Mouse (Mus musculus): ENCODE results near the gene Dctn1. TPM values are rescaled to one million over a fixed set of nuclear protein-coding genes. Genes with fewer than 3 reads are reported as not detected.

Gene Dctn1
- 76.7 and 83.1 TPM in 2 replicates for polyA plus RNA-seq (2012; rRNA removed)

DNA sequence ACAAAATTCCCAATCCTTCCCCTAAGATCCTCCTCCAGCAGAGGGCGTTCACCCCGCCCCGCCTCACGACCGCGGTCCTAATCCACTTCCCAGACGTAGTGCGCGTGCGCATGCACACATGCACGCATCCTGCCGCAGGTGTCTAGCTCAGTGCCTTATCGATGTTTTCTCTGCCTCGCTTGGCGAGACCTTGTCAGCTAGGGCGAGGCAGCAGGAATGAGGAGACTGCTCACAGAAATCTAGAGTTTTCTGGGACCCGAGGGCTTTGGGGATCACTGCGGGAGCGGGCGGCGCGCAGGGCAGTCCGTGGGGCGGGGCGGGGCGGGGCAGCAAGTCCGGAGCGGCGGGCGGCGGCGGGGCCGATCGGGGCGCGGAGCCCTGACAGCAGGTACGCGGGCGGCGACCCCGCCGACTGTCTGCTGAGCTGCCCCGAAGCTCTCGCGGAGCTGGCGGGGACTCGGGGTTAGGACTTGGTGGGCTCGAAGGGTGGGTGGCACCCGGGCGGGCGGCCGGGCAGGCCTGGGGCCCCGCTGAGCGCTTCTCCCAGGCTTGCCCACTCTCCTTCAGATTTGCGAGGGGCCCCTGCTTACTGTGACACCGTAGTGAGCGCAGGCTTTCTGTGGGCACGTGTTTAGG lies at the start of gene Dctn1:
Dctn1 (plus strand) TSS at position 314 of the 636 bp plus-strand sequence.

DNA sequence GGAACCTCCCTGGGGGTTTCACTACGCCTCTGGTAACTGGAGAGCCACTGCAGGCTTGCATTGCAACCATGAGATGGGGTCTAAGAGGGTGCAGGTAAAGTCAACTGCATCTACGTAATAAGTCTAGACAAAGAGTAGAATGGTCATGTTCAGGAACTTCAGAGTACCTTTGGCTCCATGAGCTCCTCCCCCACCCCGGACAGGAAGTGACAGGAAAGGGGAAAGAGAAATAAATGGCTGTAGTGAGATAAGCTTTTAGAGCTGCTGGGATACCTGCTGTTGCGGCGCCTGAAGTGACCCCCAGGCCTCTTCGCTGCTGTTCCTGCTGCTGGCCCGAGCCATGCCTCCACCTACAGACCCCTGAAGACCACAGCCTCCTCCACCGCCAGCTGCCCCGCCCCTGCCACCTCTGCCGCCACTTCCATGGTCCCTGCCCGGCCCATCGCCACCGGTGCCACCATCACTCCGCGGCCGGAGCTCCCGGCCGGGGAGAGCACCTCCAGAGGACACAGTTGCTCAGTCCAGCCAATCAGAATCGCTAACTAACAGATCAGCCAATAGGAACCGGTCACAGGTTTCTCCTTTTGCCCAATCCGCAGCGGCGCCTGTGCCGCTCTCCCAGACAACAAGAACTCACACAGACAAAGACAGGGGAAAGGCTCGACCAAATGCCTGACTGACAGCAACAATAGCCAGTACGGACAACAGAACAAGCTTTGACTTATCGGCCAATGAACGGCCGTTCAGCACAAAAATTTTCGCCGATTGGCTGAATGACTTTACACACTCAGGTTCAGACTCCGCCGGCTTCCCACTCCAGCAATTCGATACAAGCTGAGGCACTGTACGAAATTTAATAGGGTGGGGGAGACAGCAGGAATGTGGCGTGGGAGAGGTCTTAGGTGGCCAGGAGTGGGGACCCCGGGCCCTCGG lies 44.5 kb upstream of the Dctn1 start, which contains the start of gene Wbp1:
Wbp1 (minus strand) TSS at position 630 of the 933 bp plus-strand sequence.

DNA sequence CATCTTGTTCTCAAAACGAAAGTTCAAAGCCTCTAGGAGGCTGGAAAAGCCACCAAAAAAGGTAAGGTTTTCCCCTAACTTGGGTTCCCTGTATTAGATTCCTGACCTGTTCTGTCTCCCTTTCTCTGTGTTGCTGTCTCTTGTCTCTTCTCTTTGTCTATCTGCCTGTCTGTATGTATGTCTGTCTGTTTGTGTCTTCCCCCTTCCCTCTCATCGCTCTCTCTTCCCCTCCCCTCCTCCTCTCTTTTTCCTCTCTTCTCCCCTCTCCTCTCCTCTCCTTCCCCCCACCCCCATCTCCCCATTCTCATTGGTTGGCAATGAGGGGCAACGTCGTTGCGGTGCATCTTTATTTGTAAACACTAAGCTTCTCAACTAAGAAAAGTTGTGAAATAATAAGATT lies 40.4 kb upstream of the Dctn1 start, which contains the start of gene Ino80b:
Ino80b (minus strand) TSS at position 101 of the 400 bp plus-strand sequence.

DNA sequence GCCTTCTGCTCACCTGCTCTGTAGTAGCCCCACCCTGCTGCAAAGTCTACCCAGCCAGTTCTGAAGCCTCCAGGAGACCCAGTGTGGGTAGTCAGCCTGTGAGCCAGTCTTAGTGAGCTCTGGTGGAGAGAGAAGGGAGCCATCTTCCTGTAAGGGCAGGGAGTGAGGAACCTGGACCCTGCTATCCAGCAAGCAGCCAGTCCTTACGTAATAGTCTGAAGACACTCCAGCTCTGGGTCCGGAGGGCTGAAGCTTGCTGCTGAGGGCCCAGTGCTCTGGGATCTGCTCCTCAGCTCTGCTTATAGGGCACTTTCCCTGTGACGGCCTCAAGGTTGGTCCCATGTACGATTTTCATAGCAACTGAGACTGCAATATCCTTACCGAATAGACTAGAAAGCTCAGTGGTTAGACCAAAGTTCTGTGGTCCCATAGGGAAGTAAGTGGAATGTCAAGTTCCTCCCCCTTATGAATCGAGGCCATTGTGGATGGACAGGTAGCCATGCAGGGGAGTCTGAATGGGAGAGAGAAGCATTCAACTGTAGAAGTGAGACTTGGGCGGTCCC lies 30.7 kb upstream of the Dctn1 start, which contains the start of gene Rtkn:
Rtkn (plus strand) TSS at position 513 of the 563 bp plus-strand sequence.

DNA sequence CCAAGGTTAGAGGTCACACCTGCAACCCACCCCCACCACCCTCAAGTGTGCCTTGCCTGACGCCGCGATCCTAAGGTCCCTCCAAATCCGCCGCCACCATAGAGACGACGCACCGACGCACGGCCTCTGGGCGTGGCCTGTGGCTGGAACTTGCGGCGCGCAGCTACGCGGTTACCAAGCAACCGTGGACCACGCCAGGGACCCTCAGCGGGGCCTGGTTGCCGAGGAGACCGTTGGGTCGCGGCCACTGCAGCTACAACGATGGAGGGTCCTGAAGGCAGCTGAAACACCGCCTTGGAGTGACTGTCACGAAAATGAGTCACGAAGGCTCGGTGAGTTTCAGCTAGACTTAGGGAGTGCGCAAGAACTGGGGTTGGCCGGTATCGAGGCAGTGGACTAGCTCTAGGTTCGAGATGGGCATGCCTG lies 9.4 kb upstream of the Dctn1 start, which contains the start of the genes Wdr54 and 1700003E16Rik:
Wdr54 (minus strand) TSS at position 139 of the 426 bp plus-strand sequence.
1700003E16Rik (plus strand) TSS at position 146 of the 426 bp plus-strand sequence.

DNA sequence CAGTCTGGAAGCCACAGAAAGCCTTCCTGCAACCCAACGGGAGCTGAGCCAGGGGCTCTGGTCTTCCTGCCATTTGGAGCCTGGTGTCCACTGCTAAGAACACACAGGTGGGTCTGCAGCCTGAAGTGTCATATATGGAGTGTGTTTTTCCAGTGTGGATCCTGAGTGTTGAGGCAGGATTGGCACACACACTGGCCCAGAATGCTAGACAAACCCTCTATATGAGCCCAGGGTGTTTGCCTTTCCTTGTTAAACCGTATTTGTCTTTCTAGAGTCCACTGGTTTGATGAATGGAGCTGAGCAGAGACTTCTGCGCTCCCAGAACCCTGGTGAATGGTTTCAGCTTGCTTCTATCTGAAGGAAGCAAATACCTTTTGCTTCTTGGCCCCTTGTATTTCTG lies 54.1 kb downstream of the Dctn1 start, which contains the start of gene Slc4a5:
Slc4a5 (plus strand) TSS at position 15 of the 400 bp plus-strand sequence.

Other genes starting within 250 kb of the Dctn1 start
- 0.32 and 0.38 TPM in 2 replicates for gene Sema4f, start 226.2 kb upstream of the Dctn1 start, polyA plus RNA-seq (2012; rRNA removed)
- 0.03 and 0.12 TPM in 2 replicates for gene M1ap, start 219.0 kb upstream of the Dctn1 start, polyA plus RNA-seq (2012; rRNA removed)
- gene Dok1, start 132.4 kb upstream of the Dctn1 start, polyA plus RNA-seq (2012; rRNA removed): 4.3 and 6.4 TPM in 2 replicates
- 2.0 and 2.8 TPM in 2 replicates for gene Loxl3, start 131.7 kb upstream of the Dctn1 start, polyA plus RNA-seq (2012; rRNA removed)
- 333 and 519 TPM in 2 replicates for gene Aup1, start 111.4 kb upstream of the Dctn1 start, polyA plus RNA-seq (2012; rRNA removed)
- gene Htra2, start 110.6 kb upstream of the Dctn1 start, polyA plus RNA-seq (2012; rRNA removed): 19.2 and 22.7 TPM in 2 replicates
- 3.3 and 4.4 TPM in 2 replicates for gene Dqx1, start 108.1 kb upstream of the Dctn1 start, polyA plus RNA-seq (2012; rRNA removed)
- 1.2 and 3.8 TPM in 2 replicates for gene Tlx2, start 95.6 kb upstream of the Dctn1 start, polyA plus RNA-seq (2012; rRNA removed)
- gene Pcgf1, start 88.1 kb upstream of the Dctn1 start, polyA plus RNA-seq (2012; rRNA removed): 3.2 and 3.8 TPM in 2 replicates
- gene Lbx2, start 79.6 kb upstream of the Dctn1 start, polyA plus RNA-seq (2012; rRNA removed): 0.76 and 0.81 TPM in 2 replicates
- gene Ccdc142, start 64.3 kb upstream of the Dctn1 start, polyA plus RNA-seq (2012; rRNA removed): 3.4 and 4.7 TPM in 2 replicates
- gene Gm42688, start 64.3 kb upstream of the Dctn1 start, polyA plus RNA-seq (2012; rRNA removed): 0.93 and 1.6 TPM in 2 replicates
- 25.7 and 38.3 TPM in 2 replicates for gene Mrpl53, start 56.9 kb upstream of the Dctn1 start, polyA plus RNA-seq (2012; rRNA removed)
- 31.9 and 39.2 TPM in 2 replicates for gene Mogs, start 50.4 kb upstream of the Dctn1 start, polyA plus RNA-seq (2012; rRNA removed)
- 137 and 148 TPM in 2 replicates for gene Wbp1, start 44.4 kb upstream of the Dctn1 start, polyA plus RNA-seq (2012; rRNA removed)
- 29.6 and 60.8 TPM in 2 replicates for gene Ino80b, start 40.5 kb upstream of the Dctn1 start, polyA plus RNA-seq (2012; rRNA removed)
- 36.3 and 47.6 TPM in 2 replicates for gene Rtkn, start 30.5 kb upstream of the Dctn1 start, polyA plus RNA-seq (2012; rRNA removed)
- gene Wdr54, start 9.5 kb upstream of the Dctn1 start, polyA plus RNA-seq (2012; rRNA removed): 1.8 and 1.9 TPM in 2 replicates
- gene 1700003E16Rik, start 9.5 kb upstream of the Dctn1 start, polyA plus RNA-seq (2012; rRNA removed): 0.15 and 0.48 TPM in 2 replicates
- 0.05 and 0.16 TPM in 2 replicates for gene Slc4a5, start 53.9 kb downstream of the Dctn1 start, polyA plus RNA-seq (2012; rRNA removed)
- gene Mthfd2, start 160.0 kb downstream of the Dctn1 start, polyA plus RNA-seq (2012; rRNA removed): 2.7 and 3.3 TPM in 2 replicates
- gene Mob1a, start 160.1 kb downstream of the Dctn1 start, polyA plus RNA-seq (2012; rRNA removed): 7.2 and 24.2 TPM in 2 replicates
- 6.1 and 80.9 TPM in 2 replicates for gene Bola3, start 183.2 kb downstream of the Dctn1 start, polyA plus RNA-seq (2012; rRNA removed)

All from stomach, adult 2 months (tissue).